Mouse (Mus musculus): ENCODE measurements around the gene B3galt4.

DNA sequence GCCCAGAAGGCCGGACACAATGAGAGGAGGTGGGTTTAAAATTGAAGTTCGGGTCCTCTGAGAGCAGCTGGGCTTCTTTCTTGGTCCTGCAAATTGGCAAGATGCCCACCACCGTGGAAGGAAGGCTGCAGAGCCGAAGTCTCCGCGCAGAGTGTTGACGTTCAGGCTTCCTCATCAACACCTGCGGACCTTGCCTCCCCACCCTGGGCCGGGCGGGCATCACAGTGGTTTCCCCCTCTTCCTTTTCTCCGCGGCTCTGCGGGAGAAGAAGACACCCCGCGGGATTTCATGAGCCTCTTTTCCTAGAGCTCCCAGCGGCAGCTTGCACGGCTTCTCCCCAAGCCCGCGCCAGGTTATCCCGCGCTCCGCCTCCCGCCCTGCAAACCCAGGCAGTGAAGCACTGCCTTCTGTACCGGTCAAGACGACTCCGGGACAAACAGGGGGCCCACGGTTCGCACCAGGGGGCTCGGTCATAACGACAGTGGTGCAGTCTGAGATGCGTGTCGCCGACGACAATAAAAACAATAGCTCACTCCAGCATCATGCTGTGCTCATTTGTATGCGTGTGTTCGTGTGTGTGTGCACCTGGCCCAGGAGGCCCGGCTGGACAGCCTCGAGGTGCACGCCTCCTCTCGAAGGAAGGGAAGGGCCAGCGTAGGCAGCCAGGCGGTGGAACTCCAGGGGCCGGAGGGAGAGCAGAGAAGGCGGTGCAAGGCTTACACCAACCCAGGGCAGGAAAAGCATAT lies 42.8 kb downstream of the B3galt4 start:
- TF ChIP-seq CTCF (IDR thresholded peaks at IDR 0.05; ENCODE audit: low read depth, low read length): no peak
- no peak for TF ChIP-seq POLR2A (IDR thresholded peaks at IDR 0.05; ENCODE audit: insufficient read depth, low read length)
- 0 out of 2 replicates have a peak, but pooled peaks have one; percentile 23 for TF ChIP-seq EP300 (IDR thresholded peaks at IDR 0.05; ENCODE audit: insufficient read depth, low read depth, low read length)

Measured in ES-Bruce4 (cell line).